Comparison of ENCODE assay signal across 11 mouse cellular contexts in the genomic region with DNA sequence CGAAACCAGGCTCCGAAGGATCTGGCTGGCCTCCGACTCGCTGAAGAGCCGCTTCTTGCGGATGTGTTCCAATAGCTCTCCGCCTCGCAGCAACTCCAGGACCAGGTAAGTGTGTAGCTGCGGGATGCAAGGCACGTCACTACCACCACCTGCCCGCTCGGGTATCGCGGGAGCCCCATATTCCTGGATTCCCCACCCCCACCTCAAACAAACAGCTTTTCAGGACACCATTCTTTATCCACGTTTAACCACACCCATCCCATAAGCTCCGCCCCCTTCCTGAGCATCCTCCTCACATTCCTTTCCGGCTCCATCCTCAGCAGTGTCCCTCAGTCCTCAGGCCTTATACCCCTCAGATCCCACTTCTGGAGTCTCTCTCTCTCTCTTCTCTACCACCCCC. TPM values are rescaled to one million over a fixed set of nuclear protein-coding genes. Genes with fewer than 3 reads are reported as not detected.
A peak's percentile ranks its signal among the peaks of the same experiment; 100 is the strongest.
DNase-seq lines count a peak whose midpoint lies in the region; ATAC-seq and TF ChIP-seq lines count a peak whose summit lies in the region.
"Had no signal": no experiment of that assay in that cellular context is flagged by ENCODE, and none has a peak within 500 bp of the region (broad histone marks: within the 10 kb centered on the region; RNA-seq: fewer than 3 reads in every experiment).

No protein-coding gene starts in this region.

- no peaks in the 10 kb centered on the region for H3K9me3 ChIP-seq in heart, embryonic 14.5 days (ENCODE audit: control insufficient read depth, low read length)
- no peaks in the 10 kb centered on the region for H3K9me3 ChIP-seq in forebrain, embryonic 15.5 days
- no peaks in the 10 kb centered on the region for H3K9me3 ChIP-seq in midbrain, embryonic 12.5 days

- ATAC-seq in heart, embryonic 14.5 days (ENCODE audit: insufficient number of reproducible peaks, insufficient read depth, low FRiP score, low read depth): no peak
- ATAC-seq in forebrain, embryonic 15.5 days (replicated peaks): no peak
- 0 out of 2 replicates have a peak, but pooled peaks have one; percentile 23 for ATAC-seq in midbrain, embryonic 12.5 days (ENCODE audit: low FRiP score, low read depth)

- no peak overlapping the region for H3K27ac ChIP-seq in heart, embryonic 14.5 days (replicated peaks in 1 of 2; ENCODE audit: control insufficient read depth in 1 of 2, insufficient read depth in 1 of 2, low read depth in 2 of 2, low read length in 2 of 2)
- no peak overlapping the region for H3K27ac ChIP-seq in forebrain, embryonic 15.5 days (replicated peaks)
- no peak overlapping the region for H3K27ac ChIP-seq in midbrain, embryonic 12.5 days (replicated peaks)
- H3K27ac ChIP-seq in thymus, adult 2 months (ENCODE audit: control insufficient read depth, insufficient read depth, low read length): no peak overlapping the region

- WGBS in heart, embryonic 14.5 days: 35% methylated on average over 17 of the region's 17 CpGs
- WGBS in forebrain, embryonic 15.5 days: 3% methylated on average over 17 of the region's 17 CpGs
- WGBS in midbrain, embryonic 12.5 days: 6% methylated on average over 17 of the region's 17 CpGs
- 95% methylated on average over 17 of the region's 17 CpGs for WGBS in thymus, adult 2 months

- H3K4me3 ChIP-seq in heart, embryonic 14.5 days (ENCODE audit: control insufficient read depth in 1 of 2, insufficient read depth in 1 of 2, low read depth in 1 of 2, low read length in 2 of 2): no peak overlapping the region
- H3K4me3 ChIP-seq in forebrain, embryonic 15.5 days: peak overlapping the region; percentile 44
- peak overlapping the region; percentile 39 for H3K4me3 ChIP-seq in midbrain, embryonic 12.5 days
- H3K4me3 ChIP-seq in thymus, adult 2 months (ENCODE audit: control insufficient read depth, insufficient read depth, low read length): no peak overlapping the region

- no peak for TF ChIP-seq POLR2A in thymus, adult 2 months (IDR thresholded peaks at IDR 0.05; ENCODE audit: control insufficient read depth, extremely low read depth, insufficient read depth, low read length, poor library complexity)

- H3K4me2 ChIP-seq in heart, embryonic 14.5 days (ENCODE audit: low read length): peak overlapping the region; percentile 21; the same call in 1 of the 2 replicates
- H3K4me2 ChIP-seq in forebrain, embryonic 15.5 days (replicated peaks): peak overlapping the region; percentile 63
- H3K4me2 ChIP-seq in midbrain, embryonic 12.5 days (replicated peaks): peak overlapping the region; percentile 62

- H3K4me1 ChIP-seq in heart, embryonic 14.5 days (ENCODE audit: control insufficient read depth in 2 of 2, insufficient read depth in 2 of 2, low read length in 2 of 2): peaks cover 0 to 9% of the 10 kb centered on the region in 2 experiments; a peak in 3 of 4 replicates
- H3K4me1 ChIP-seq in forebrain, embryonic 15.5 days: peaks cover 23% of the 10 kb centered on the region
- H3K4me1 ChIP-seq in midbrain, embryonic 12.5 days: peaks cover 19% of the 10 kb centered on the region
- H3K4me1 ChIP-seq in thymus, adult 2 months (replicated peaks; ENCODE audit: control insufficient read depth, insufficient read depth, low read length): no peaks in the 10 kb centered on the region

- no peak for DNase-seq in heart, adult 9 months (ENCODE audit: low spot score in 2 of 2)
- DNase-seq in R1 (ENCODE audit: low read depth, low spot score): peak; percentile 93
- no peak for DNase-seq in frontal cortex, postnatal 10 days (ENCODE audit: low spot score in 2 of 2)
- no peak for DNase-seq in thymus, adult 2 months
- no peak for DNase-seq in c-Kit-positive CD71-positive TER-119-positive erythroid progenitor cells, embryonic 14.5 days (ENCODE audit: low spot score)
- DNase-seq: adrenal gland, adult 2 months; layer of hippocampus, postnatal 36 days; spleen, adult 18-20 months had no signal

- H3K27me3 ChIP-seq in heart, embryonic 14.5 days (ENCODE audit: control insufficient read depth, insufficient read depth, low read length): peaks cover 38% of the 10 kb centered on the region
- peaks cover 38% of the 10 kb centered on the region for H3K27me3 ChIP-seq in forebrain, embryonic 15.5 days
- peaks cover 76% of the 10 kb centered on the region for H3K27me3 ChIP-seq in midbrain, embryonic 12.5 days
- no peaks in the 10 kb centered on the region for H3K27me3 ChIP-seq in thymus, adult 2 months (ENCODE audit: control insufficient read depth, insufficient read depth, low read length)

- TF ChIP-seq CTCF in thymus, adult 2 months (IDR thresholded peaks at IDR 0.05; ENCODE audit: borderline replicate concordance, control insufficient read depth, extremely low read depth, insufficient read depth, low read length, poor library complexity): no peak

- no peak overlapping the region for H3K9ac ChIP-seq in heart, embryonic 14.5 days (ENCODE audit: low read length)
- H3K9ac ChIP-seq in forebrain, embryonic 15.5 days (replicated peaks): peak overlapping the region; percentile 30
- peak overlapping the region; percentile 37 for H3K9ac ChIP-seq in midbrain, embryonic 12.5 days (replicated peaks)

- peaks cover 46% of the 10 kb centered on the region for H3K36me3 ChIP-seq in heart, embryonic 14.5 days (ENCODE audit: control insufficient read depth, insufficient read depth, low read length)
- H3K36me3 ChIP-seq in forebrain, embryonic 15.5 days: no peaks in the 10 kb centered on the region
- H3K36me3 ChIP-seq in midbrain, embryonic 12.5 days: no peaks in the 10 kb centered on the region
- peaks cover 16% of the 10 kb centered on the region for H3K36me3 ChIP-seq in thymus, adult 2 months (ENCODE audit: control insufficient read depth, insufficient read depth, low read length)

RNA-seq across cellular contexts. Expression of gene Rps6ka4, which starts 9.1 kb away (rescaled TPM):
- polyA plus RNA-seq in heart, embryonic 14.5 days (2014; fragmentation: Nextera tagmentation; extraction: Ambion mirVana): 11.1 and 13.9 TPM in 2 replicates
- 7.1 and 7.7 TPM in 2 replicates for polyA plus RNA-seq in forebrain, embryonic 15.5 days (2015; fragmentation: Nextera tagmentation; extraction: Ambion mirVana)
- 7.9 and 10.8 TPM in 2 replicates for polyA plus RNA-seq in midbrain, embryonic 12.5 days (2016; fragmentation: Nextera tagmentation; extraction: Ambion mirVana)
- polyA plus RNA-seq in thymus, adult 2 months (2012; rRNA removed): 29.5 and 30.6 TPM in 2 replicates

RNA-seq across cellular contexts. Expression of gene Ccdc88b, which starts 26.7 kb away (rescaled TPM):
- 0.22 and 0.65 TPM in 2 replicates for polyA plus RNA-seq in heart, embryonic 14.5 days (2014; fragmentation: Nextera tagmentation; extraction: Ambion mirVana)
- 0.40 and 0.71 TPM in 2 replicates for polyA plus RNA-seq in forebrain, embryonic 15.5 days (2015; fragmentation: Nextera tagmentation; extraction: Ambion mirVana)
- polyA plus RNA-seq in midbrain, embryonic 12.5 days (2016; fragmentation: Nextera tagmentation; extraction: Ambion mirVana): 0.69 and 1.1 TPM in 2 replicates
- polyA plus RNA-seq in thymus, adult 2 months (2012; rRNA removed): 225 and 234 TPM in 2 replicates

Comparison
In these comparisons a context has a peak if more than half of its experiments do, and no peak if none do; other contexts are left out.
1. H3K4me3 ChIP-seq: peak in forebrain, embryonic 15.5 days (single experiment) and midbrain, embryonic 12.5 days (single experiment); none in heart, embryonic 14.5 days (0 of 2) and thymus, adult 2 months (single experiment).
2. RNA of gene Ccdc88b, which starts 26.7 kb away (polyA plus RNA-seq): 225 to 234 TPM in thymus, adult 2 months; 0.40 to 0.71 TPM in forebrain, embryonic 15.5 days, 0.69 to 1.1 TPM in midbrain, embryonic 12.5 days and 0.22 to 0.65 TPM in heart, embryonic 14.5 days; every median in the first group is over 100 times any median in the second.
3. Peak in every context shown above with its lines, with median percentiles within 50 percentile points of each other: H3K4me2 ChIP-seq.